Mouse (Mus musculus): ENCODE measurements around the gene Atrnl1. TPM values are rescaled to one million over a fixed set of nuclear protein-coding genes. Genes with fewer than 3 reads are reported as not detected.

The Atrnl1 gene
- polyA plus RNA-seq, 1 experiment from 2014 or later: 3.9 TPM

- H3K27ac ChIP-seq (replicated peaks): no peak overlapping the region
- no peak overlapping the region for H3K4me2 ChIP-seq (replicated peaks; ENCODE audit: low read depth)
- no peak overlapping the region for H3K9ac ChIP-seq (ENCODE audit: low read length)
- WGBS: 66% methylated on average over 6 of the region's 6 CpGs
- no peaks in the 10 kb centered on the region for H3K36me3 ChIP-seq (ENCODE audit: control insufficient read depth, insufficient read depth, low read length)
- TF ChIP-seq CTCF (IDR thresholded peaks at IDR 0.05; ENCODE audit: low read depth): no peak
- no peak for TF ChIP-seq EP300 (optimal IDR thresholded peaks at IDR 0.05)
- no peaks in the 10 kb centered on the region for H3K9me3 ChIP-seq (ENCODE audit: control insufficient read depth, low read length)
- H3K4me1 ChIP-seq (replicated peaks; ENCODE audit: control insufficient read depth, insufficient read depth): no peaks in the 10 kb centered on the region
- no peak for ATAC-seq (ENCODE audit: low FRiP score, low TSS enrichment)
- no peak for DNase-seq (ENCODE audit: low spot score)
- H3K27me3 ChIP-seq (ENCODE audit: control insufficient read depth, insufficient read depth, low read length): no peaks in the 10 kb centered on the region
- H3K4me3 ChIP-seq (ENCODE audit: low read depth, low read length): no peak overlapping the region
Measured at GRCm38 (mm10) chr19:57837882-57838281, 227.0 kb downstream of the Atrnl1 start.

- no peaks in the 10 kb centered on the region for H3K27me3 ChIP-seq (ENCODE audit: control insufficient read depth, insufficient read depth, low read length)
- ATAC-seq (ENCODE audit: low FRiP score, low TSS enrichment) (no peak), DNase-seq (ENCODE audit: low spot score) (no peak)
- H3K27ac ChIP-seq (replicated peaks): no peak overlapping the region
- WGBS: 86% methylated on average over 9 of the region's 9 CpGs
- no peak overlapping the region for H3K4me2 ChIP-seq (replicated peaks; ENCODE audit: low read depth)
- no peaks in the 10 kb centered on the region for H3K9me3 ChIP-seq (ENCODE audit: control insufficient read depth, low read length)
- H3K4me1 ChIP-seq (replicated peaks; ENCODE audit: control insufficient read depth, insufficient read depth): no peaks in the 10 kb centered on the region
- TF ChIP-seq EP300 (optimal IDR thresholded peaks at IDR 0.05): no peak
- TF ChIP-seq CTCF (IDR thresholded peaks at IDR 0.05; ENCODE audit: low read depth): no peak
- no peaks in the 10 kb centered on the region for H3K36me3 ChIP-seq (ENCODE audit: control insufficient read depth, insufficient read depth, low read length)
- no peak overlapping the region for H3K4me3 ChIP-seq (ENCODE audit: low read depth, low read length)
- no peak overlapping the region for H3K9ac ChIP-seq (ENCODE audit: low read length)
Measured at GRCm38 (mm10) chr19:57838546-57838945, 227.7 kb downstream of the Atrnl1 start.

DNA sequence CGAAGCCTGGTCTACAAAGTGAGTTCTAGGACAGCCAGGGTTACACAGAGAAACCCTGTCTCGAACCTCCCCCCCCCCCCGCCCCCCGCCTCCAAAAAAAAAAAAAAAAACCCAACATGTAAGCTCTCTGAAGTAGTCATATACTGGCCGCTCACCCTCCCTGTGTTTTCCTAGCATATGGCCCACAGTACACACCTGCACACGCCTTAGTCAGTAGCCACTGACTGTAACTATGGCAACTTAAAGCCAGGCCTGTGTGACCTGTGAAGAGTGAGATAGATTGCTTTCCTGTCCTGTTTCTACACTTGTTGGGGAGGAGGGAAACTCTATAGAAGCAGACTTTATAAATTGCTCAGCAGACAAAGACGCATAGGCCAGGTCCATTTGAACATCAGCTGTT, 239.1 kb downstream of the Atrnl1 start:
- 67% methylated on average over 4 of the region's 7 CpGs for WGBS
- H3K4me2 ChIP-seq (replicated peaks; ENCODE audit: low read depth): no peak overlapping the region

DNA sequence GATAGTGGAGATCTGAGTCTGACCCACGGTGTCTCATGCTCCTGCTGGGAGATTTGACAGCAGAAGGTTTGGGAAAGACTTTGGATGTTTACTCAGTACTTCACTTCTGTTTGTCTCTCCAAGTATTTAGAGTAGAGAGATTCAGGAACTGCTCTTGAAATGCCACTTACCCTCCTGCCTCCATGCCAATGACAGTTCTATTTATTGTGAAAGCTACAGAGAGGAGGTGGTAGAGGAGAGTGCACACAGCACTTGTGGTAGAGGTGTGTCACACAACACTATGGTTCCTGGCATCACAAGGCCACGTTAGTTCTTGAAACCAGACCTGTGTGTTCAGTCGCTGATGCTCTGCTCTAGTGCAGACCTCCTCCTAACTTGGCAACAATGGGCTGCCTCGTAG, 257.5 kb downstream of the Atrnl1 start:
- no peaks in the 10 kb centered on the region for H3K4me1 ChIP-seq (replicated peaks; ENCODE audit: control insufficient read depth, insufficient read depth)
- no peak overlapping the region for H3K27ac ChIP-seq (replicated peaks)
- no peaks in the 10 kb centered on the region for H3K27me3 ChIP-seq (ENCODE audit: control insufficient read depth, insufficient read depth, low read length)
- no peak overlapping the region for H3K4me2 ChIP-seq (replicated peaks; ENCODE audit: low read depth)
- no peak overlapping the region for H3K9ac ChIP-seq (ENCODE audit: low read length)
- 72% methylated on average over 4 of the region's 4 CpGs for WGBS
- H3K9me3 ChIP-seq (ENCODE audit: control insufficient read depth, low read length): no peaks in the 10 kb centered on the region
- ATAC-seq (ENCODE audit: low FRiP score, low TSS enrichment) (no peak), DNase-seq (ENCODE audit: low spot score) (no peak)
- TF ChIP-seq CTCF (IDR thresholded peaks at IDR 0.05; ENCODE audit: low read depth) (no peak), EP300 (optimal IDR thresholded peaks at IDR 0.05) (no peak)
- no peak overlapping the region for H3K4me3 ChIP-seq (ENCODE audit: low read depth, low read length)
- no peaks in the 10 kb centered on the region for H3K36me3 ChIP-seq (ENCODE audit: control insufficient read depth, insufficient read depth, low read length)

More for the DNA sequence above, 239.1 kb downstream of the Atrnl1 start:
- Histone ChIP-seq H3K36me3 (ENCODE audit: control insufficient read depth, insufficient read depth, low read length) (no peaks in the 10 kb centered on the region; the same call in 1 of the 2 replicates), H3K4me1 (replicated peaks; ENCODE audit: control insufficient read depth, insufficient read depth) (no peaks in the 10 kb centered on the region), H3K4me3 (ENCODE audit: low read depth, low read length) (no peak overlapping the region), H3K9me3 (ENCODE audit: control insufficient read depth, low read length) (no peaks in the 10 kb centered on the region), H3K9ac (ENCODE audit: low read length) (no peak overlapping the region), H3K27ac (replicated peaks) (no peak overlapping the region), H3K27me3 (ENCODE audit: control insufficient read depth, insufficient read depth, low read length) (no peaks in the 10 kb centered on the region)
- DNase-seq (ENCODE audit: low spot score) (no peak), ATAC-seq (ENCODE audit: low FRiP score, low TSS enrichment) (no peak)
- no peak for TF ChIP-seq EP300 (optimal IDR thresholded peaks at IDR 0.05)
- no peak for TF ChIP-seq CTCF (IDR thresholded peaks at IDR 0.05; ENCODE audit: low read depth)

GRCm38 (mm10) chr19:57870871-57871270, 260.0 kb downstream of the Atrnl1 start:
- Histone ChIP-seq H3K4me2 (replicated peaks; ENCODE audit: low read depth) (no peak overlapping the region), H3K9me3 (ENCODE audit: control insufficient read depth, low read length) (no peaks in the 10 kb centered on the region), H3K4me1 (replicated peaks; ENCODE audit: control insufficient read depth, insufficient read depth) (no peaks in the 10 kb centered on the region), H3K4me3 (ENCODE audit: low read depth, low read length) (no peak overlapping the region), H3K36me3 (ENCODE audit: control insufficient read depth, insufficient read depth, low read length) (no peaks in the 10 kb centered on the region), H3K27ac (replicated peaks) (no peak overlapping the region), H3K27me3 (ENCODE audit: control insufficient read depth, insufficient read depth, low read length) (no peaks in the 10 kb centered on the region), H3K9ac (ENCODE audit: low read length) (no peak overlapping the region)
- ATAC-seq (ENCODE audit: low FRiP score, low TSS enrichment) (no peak), DNase-seq (ENCODE audit: low spot score) (no peak)
- 49% methylated on average over 13 of the region's 13 CpGs for WGBS
- TF ChIP-seq CTCF (IDR thresholded peaks at IDR 0.05; ENCODE audit: low read depth): no peak
- TF ChIP-seq EP300 (optimal IDR thresholded peaks at IDR 0.05): no peak

DNA sequence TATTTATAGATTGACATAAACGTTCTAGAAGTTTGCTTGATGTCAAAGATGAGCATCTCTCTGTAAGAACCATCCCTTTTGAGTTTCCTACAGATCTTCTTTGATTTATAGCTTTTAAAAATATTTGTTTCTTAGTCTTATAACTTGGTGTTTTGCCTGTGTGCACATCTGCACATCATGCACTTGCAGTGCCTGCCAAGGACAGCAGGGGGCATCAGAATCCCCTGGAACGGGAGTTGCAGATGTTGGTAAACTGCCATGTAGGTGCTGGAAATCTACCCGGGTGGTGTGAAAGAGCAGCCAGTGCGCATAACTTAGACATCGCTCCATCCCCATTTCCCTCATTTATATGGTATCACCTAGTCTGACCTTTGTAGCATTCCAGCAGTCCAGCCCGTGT, 265.2 kb downstream of the Atrnl1 start:
- no peak overlapping the region for H3K27ac ChIP-seq (replicated peaks)
- TF ChIP-seq CTCF (IDR thresholded peaks at IDR 0.05; ENCODE audit: low read depth) (peak; percentile 48), EP300 (optimal IDR thresholded peaks at IDR 0.05) (no peak)
- no peak overlapping the region for H3K4me2 ChIP-seq (replicated peaks; ENCODE audit: low read depth)
- H3K9me3 ChIP-seq (ENCODE audit: control insufficient read depth, low read length): no peaks in the 10 kb centered on the region
- 89% methylated on average over 6 of the region's 6 CpGs for WGBS
- H3K36me3 ChIP-seq (ENCODE audit: control insufficient read depth, insufficient read depth, low read length): no peaks in the 10 kb centered on the region
- H3K4me1 ChIP-seq (replicated peaks; ENCODE audit: control insufficient read depth, insufficient read depth): no peaks in the 10 kb centered on the region
- H3K27me3 ChIP-seq (ENCODE audit: control insufficient read depth, insufficient read depth, low read length): no peaks in the 10 kb centered on the region
- ATAC-seq (ENCODE audit: low FRiP score, low TSS enrichment) (no peak), DNase-seq (ENCODE audit: low spot score) (no peak)
- no peak overlapping the region for H3K9ac ChIP-seq (ENCODE audit: low read length)
- H3K4me3 ChIP-seq (ENCODE audit: low read depth, low read length): no peak overlapping the region

Data from stomach, postnatal 0 days (tissue).